Mouse (Mus musculus) bone marrow, adult 2 months (tissue): ENCODE results near the gene Tent4a.

Experiments used
- CTCF ChIP-seq: fragments of 200-500 bp; IDR thresholded peaks from 2 replicates; pipeline ENCODE4 v1.5.1; 2011; ENCODE audit warnings: low read length, control low read depth; ENCODE audit not compliant: control insufficient read depth, insufficient read depth
- POLR2A ChIP-seq: fragments of 200-500 bp; IDR thresholded peaks from 2 replicates; pipeline ENCODE4 v1.6.1; 2011; ENCODE audit warnings: low read depth, mild to moderate bottlenecking, control low read depth, low read length, borderline replicate concordance; ENCODE audit not compliant: control insufficient read depth

DNA sequence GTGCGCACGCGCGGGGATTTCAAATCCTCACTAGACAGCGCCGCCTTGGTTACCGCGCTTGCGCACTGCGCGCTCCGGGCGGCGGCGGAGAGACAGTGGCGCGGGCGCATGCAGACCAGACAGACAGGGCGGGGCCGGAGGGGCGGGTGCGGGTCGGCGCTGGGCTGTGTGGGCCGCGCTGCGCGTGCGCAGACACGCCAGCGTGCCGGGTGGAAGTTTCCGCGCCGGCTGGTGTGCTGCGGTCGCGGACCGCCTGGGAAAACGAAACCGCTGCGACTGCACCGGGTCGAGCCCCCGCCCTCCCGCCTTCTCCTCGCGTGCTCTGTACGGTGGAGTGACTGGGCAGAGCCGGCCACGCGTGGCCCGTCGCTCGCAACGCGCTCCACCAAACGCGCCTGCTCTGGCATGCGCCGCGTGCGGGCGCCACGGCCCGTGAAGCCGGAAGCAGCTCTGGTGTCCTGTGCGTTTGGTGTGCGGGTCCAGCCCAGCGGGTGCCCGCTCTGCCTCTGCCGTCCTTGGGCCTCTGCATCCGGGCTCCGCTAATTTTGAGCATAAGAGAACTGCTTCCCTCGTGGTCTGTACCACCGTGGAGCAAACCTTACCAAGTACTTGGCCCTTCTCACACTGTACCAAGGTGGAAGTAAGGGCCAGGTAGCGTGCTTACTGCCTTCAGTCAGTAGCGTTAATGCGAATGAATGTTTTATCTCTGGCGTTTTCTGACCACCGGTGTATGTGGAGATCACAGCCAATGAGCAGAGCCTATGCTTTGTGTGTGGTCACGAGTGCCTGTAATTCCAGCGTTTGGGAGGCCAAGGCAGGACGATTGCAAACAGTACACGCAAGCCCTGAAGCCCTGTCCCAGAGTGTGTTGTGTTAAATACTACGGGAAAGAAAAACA lies 486 bp upstream of the Tent4a start:
- TF ChIP-seq CTCF (no peak), POLR2A (peak; percentile 85; the same call in 1 of the 2 replicates)
